Mouse (Mus musculus): Measurements from ENCODE around the gene Cavin4. TPM values are rescaled to one million over a fixed set of nuclear protein-coding genes. Genes with fewer than 3 reads are reported as not detected.

The Cavin4 gene
- total RNA-seq (2014; fragmentation: Nextera tagmentation) (not detected in 2 replicates), total RNA-seq (2017) (not detected in 2 replicates)

DNA sequence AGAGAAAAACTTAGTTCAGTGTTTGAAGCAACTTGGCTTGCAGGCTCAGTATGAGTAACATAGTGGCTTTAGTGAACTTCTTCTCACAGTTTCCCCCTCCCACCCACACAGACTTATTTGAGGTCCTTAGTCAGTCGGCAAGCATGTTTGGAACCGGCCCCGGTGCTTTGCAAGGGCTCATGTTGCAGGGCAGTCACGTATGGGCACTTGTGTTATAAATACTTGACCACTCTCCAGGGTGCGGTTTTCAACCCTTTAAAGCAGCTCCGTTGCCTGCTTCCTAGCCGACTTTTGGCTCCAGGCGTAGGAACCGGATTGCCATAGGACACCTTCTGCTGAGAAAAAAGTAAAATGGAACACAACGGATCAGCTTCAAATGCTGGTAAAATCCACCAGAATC lies at the start of gene Cavin4:
Cavin4 (plus strand) TSS at position 244 of the 400 bp plus-strand sequence.
- no peak for ATAC-seq (replicated peaks; ENCODE audit: poor library complexity, severe bottlenecking)

DNA sequence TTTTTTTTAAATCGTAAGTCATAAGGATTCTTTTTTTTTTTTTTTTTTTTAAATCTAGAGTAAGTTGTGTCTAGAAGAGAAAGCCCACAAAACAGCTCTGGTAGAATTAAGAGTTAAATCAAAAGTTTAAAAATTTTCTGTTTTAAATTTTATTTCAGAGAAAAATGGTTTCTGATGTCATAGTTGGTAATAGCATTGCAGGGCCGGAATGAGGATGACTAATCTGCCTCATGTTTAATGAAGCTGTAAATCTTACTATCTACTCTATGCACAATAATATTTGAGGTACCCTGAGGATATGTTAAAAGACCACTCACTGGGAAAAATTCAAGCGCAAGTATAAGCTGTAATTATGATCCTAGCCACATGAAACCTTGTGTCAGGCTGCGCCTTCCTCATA lies 47.8 kb upstream of the Cavin4 start:
- no peak for ATAC-seq (replicated peaks; ENCODE audit: poor library complexity, severe bottlenecking)

GRCm38 (mm10) chr4:48617201-48617600 lies 46.1 kb upstream of the Cavin4 start:
- no peak for ATAC-seq (replicated peaks; ENCODE audit: poor library complexity, severe bottlenecking)

GRCm38 (mm10) chr4:48620121-48620520 lies 43.2 kb upstream of the Cavin4 start:
- ATAC-seq (replicated peaks; ENCODE audit: poor library complexity, severe bottlenecking), result no peak

GRCm38 (mm10) chr4:48622246-48622645 lies 41.1 kb upstream of the Cavin4 start:
- no peak for ATAC-seq (replicated peaks; ENCODE audit: poor library complexity, severe bottlenecking)

- no peak for ATAC-seq (replicated peaks; ENCODE audit: poor library complexity, severe bottlenecking)
These were observed 40.4 kb upstream of the Cavin4 start for GRCm38 (mm10) chr4:48622946-48623345.

GRCm38 (mm10) chr4:48624961-48625360 lies 38.4 kb upstream of the Cavin4 start:
- ATAC-seq (replicated peaks; ENCODE audit: poor library complexity, severe bottlenecking), result no peak

- no peak for ATAC-seq (replicated peaks; ENCODE audit: poor library complexity, severe bottlenecking)
These were observed 37.5 kb upstream of the Cavin4 start for GRCm38 (mm10) chr4:48625836-48626235.

DNA sequence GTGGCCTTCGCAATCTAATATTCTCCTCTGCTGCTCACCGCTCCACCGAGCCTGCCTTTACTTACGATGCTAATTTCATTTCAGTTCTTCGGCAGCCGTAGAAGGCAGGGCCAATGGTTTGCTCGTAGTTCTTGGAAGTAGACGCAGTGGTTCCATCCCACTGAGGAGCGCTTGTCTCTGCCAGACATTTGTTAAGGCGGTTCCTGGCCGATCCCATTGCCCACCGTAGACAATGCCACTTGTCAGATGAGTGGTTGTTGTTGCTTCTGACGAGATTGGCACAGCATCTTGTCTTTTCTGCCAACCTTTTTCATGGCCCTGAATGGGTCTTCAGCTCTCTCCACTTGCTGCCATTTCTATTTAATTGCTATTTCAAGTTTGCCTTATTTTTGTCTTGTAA lies 33.9 kb upstream of the Cavin4 start:
- no peak for ATAC-seq (replicated peaks; ENCODE audit: poor library complexity, severe bottlenecking)

DNA sequence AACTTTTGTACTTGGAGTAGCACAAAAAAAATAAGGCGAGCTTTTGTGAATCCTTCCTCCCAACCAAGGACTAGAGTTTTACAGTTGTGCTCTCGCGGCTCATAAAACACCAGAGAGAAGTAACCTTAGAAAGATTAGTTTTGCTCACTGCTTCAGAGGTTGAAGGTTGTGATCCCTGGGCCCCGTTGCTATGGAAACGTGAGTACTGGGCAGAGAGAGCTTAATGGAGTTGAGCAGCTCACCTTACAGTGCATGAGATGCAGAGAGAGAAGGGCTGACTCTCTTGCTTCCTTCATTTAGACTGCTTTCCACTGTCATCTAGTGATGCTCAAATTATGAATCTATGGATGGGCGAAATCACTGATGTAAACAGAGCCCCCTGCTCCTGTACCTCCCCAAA lies 29.8 kb upstream of the Cavin4 start:
- ATAC-seq (replicated peaks; ENCODE audit: poor library complexity, severe bottlenecking), result no peak

GRCm38 (mm10) chr4:48634058-48634457 lies 29.3 kb upstream of the Cavin4 start:
- ATAC-seq (replicated peaks; ENCODE audit: poor library complexity, severe bottlenecking), result peak; percentile 44; the same call in 1 of the 2 replicates

DNA sequence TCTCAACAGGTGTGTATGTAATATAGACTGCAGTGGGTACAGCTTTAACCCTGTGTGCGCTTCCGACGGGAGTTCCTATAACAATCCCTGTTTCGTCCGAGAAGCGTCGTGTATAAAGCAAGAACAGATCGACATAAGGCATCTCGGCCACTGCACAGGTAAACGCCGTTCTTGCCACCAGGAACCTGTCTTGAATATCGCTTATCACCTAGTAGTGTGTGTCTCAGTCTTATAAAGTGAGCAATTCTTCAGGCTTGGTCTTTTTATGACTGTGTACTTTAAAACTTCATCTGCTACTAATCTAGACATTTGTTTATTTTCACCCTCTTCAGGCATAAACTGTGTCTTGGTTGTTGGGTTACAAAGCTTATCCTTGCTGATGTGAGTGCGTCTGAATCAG lies 26.5 kb upstream of the Cavin4 start:
- no peak for ATAC-seq (replicated peaks; ENCODE audit: poor library complexity, severe bottlenecking)

DNA sequence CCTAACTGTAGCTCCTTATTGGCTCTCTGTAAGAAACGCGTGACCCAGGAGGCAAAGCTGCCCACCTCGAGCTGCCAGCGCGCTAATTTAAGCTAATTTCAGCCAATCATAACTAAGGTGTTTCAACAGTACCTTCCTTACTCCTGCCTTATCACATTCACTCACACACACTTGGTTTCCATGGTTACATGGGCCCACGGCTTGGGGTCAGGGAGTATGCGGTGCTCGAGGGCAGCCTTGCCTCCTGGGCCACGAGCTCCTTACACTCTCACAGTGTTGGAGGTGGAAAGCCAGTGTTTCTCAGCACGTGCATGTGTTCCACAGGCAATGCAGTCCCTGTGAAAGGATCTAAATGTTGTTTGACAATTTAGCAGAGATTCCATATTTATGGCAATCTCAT lies 25.2 kb upstream of the Cavin4 start:
- ATAC-seq (replicated peaks; ENCODE audit: poor library complexity, severe bottlenecking), result no peak

- ATAC-seq (replicated peaks; ENCODE audit: poor library complexity, severe bottlenecking), result no peak
These were observed 23.8 kb upstream of the Cavin4 start for GRCm38 (mm10) chr4:48639503-48639902.

DNA sequence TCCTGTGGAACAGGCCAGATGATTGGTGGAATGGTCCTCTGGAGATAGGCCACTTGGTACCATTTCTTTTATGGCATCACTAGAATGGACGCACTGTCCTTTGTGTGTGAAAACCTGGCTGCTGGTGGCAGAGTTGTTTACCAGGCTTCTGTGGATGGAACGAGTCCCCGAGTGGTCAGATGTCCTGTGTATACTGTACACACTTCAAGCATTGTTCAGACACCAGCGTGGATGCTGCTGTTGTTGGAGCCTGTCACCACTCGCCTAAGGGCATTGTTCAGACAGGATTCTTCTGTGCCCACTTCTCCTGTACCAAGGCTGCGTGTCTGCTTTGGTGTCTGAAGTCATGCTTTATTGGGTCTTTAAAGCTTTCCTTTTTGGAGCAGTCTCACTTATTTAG lies 19.5 kb upstream of the Cavin4 start:
- ATAC-seq (replicated peaks; ENCODE audit: poor library complexity, severe bottlenecking), result no peak

GRCm38 (mm10) chr4:48646143-48646542 lies 17.2 kb upstream of the Cavin4 start:
- ATAC-seq (replicated peaks; ENCODE audit: poor library complexity, severe bottlenecking), result no peak

DNA sequence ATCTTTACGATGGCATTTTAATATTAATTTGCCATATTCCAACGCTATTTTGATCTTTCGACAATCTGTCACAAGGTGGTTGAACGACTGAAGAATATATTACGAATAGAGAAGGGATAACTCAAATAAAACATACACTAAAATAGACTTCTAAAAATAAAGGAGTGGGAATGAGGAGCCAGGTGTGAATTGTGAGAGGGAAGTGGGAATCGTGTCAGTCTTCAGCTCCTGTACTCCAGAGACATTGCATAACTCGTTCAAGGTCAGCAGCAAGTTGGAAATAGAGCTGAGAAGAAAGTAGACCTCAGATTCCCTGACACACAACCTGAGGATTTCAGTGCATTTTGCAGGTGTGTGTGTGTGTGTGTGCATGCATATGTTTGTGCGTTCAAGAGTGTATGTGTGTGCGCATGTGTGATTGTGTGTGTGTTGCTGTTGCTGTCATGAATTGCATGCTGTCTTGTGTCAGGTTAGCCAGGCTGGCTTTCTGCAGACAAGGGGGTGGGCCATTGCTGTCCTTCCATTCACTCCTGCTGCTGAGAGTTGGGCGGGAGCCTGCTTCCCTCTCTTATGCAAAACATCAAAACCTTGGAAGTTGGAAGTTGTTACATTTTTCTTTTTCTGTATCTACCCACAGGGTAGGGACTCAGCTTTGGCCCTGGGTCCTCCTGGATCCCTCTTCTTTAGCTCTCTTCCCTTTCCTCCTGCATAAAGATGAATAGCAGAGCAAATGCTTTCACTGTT lies 12.5 kb upstream of the Cavin4 start:
- ATAC-seq (replicated peaks; ENCODE audit: poor library complexity, severe bottlenecking), result no peak

DNA sequence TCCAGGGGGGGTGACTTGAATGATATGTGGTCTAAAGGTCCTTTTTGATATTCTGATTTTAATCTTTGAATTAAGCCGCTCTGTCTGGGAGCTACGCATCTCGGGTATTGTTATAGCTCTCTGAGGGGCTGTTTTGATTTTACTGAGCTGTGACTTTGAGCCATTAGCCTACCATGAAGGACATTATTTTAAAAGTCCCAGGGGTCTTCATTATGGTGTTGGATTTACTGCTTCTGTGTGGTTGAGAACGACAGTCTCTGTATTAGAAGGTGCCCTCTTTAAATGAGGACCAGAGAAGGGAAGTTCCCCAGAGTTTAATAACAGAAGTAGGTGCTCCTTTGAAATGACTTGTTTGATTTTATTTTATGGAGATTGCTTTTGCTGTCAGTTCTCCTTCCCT lies 9.2 kb upstream of the Cavin4 start:
- ATAC-seq (replicated peaks; ENCODE audit: poor library complexity, severe bottlenecking), result no peak

GRCm38 (mm10) chr4:48656530-48656929 lies 6.8 kb upstream of the Cavin4 start:
- peak; percentile 91 for ATAC-seq (replicated peaks; ENCODE audit: poor library complexity, severe bottlenecking)

GRCm38 (mm10) chr4:48660144-48660543 lies 3.2 kb upstream of the Cavin4 start:
- peak; percentile 53; the same call in 1 of the 2 replicates for ATAC-seq (replicated peaks; ENCODE audit: poor library complexity, severe bottlenecking)

DNA sequence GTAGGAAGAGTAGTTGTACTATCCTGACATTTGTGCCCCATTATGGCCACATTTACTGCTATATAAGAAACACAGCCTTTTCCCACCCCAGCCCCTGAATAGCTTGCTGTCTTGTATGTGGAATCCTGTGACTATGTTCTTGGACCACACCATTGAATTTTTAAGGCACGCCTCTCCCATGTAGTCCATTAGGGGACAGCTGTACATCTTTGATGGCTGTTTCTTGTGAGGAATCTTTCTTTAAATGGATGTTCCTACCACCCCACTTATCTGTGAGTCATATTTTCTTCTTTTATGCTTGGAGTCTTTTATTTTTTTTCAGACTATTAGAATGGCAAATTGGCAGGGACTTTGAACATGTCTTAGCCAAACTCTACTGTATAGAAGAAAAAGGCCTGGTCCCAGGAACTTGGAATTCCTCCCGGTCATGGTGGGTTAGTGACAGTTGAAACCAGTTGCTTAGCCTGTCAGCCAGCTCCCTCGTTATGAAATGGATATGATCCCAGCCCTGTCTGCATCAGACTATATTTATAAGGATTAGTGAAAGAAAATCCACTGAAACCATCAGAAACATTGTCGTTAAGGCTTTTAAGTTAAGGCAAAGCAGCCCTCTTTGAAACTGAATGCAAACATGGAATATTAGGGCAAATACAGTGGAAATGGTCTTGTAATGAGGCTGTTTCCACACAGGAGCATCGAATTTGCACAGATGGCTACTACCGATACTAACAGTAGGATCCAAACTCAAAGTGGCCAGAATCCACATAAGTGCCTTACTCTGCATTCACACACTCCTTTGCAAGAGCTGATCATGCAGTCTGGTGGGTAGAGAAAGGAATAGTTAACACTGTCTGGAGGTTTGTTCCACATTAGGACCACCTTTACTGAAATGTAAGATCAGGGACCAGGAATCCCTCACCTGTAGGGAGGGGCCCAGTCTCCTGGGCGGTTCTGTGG lies 2.4 kb upstream of the Cavin4 start:
- ATAC-seq (replicated peaks; ENCODE audit: poor library complexity, severe bottlenecking), result no peak
